27 mouse cellular contexts compared by ENCODE assay signal in the genomic region with DNA sequence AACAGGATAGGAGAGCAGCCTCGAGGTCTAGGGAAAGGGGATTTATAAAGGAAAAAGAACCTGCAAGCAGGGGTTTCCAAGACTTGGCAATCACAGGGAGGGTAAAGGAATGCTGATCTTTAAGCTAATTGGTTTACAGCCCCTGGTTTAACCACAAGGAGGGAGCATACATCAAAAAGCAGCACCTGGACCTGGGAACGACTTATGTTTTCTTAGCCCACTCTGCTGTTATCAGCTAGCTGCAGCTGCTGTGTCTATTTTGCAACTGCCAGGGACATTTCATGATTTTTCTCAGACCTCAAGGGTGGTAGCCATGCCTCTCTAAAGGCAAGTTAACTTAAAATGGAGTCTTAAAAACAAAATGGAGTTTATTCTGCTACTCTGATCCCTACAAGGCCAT. TPM values are rescaled to one million over a fixed set of nuclear protein-coding genes. Genes with fewer than 3 reads are reported as not detected.
"Had no signal": no experiment of that assay in that cellular context is flagged by ENCODE, and none has a peak within 500 bp of the region (broad histone marks: within the 10 kb centered on the region; RNA-seq: fewer than 3 reads in every experiment).

No protein-coding gene starts in this region.

- H3K4me2 ChIP-seq: liver, embryonic 13.5 days; lung, embryonic 15.5 days; midbrain, embryonic 12.5 days; neural tube, embryonic 13.5 days; neural tube, embryonic 15.5 days had no signal

- H3K27me3 ChIP-seq: liver, embryonic 13.5 days; lung, embryonic 15.5 days; megakaryocyte, embryonic 14.5 days; midbrain, embryonic 12.5 days; neural tube, embryonic 13.5 days; neural tube, embryonic 15.5 days had no signal

- H3K4me3 ChIP-seq: liver, embryonic 13.5 days; lung, embryonic 15.5 days; megakaryocyte, embryonic 14.5 days; midbrain, embryonic 10.5 days; midbrain, embryonic 12.5 days; neural tube, embryonic 13.5 days; neural tube, embryonic 15.5 days had no signal

- H3K9me3 ChIP-seq: liver, embryonic 13.5 days; lung, embryonic 15.5 days; megakaryocyte, embryonic 14.5 days; midbrain, embryonic 10.5 days; midbrain, embryonic 12.5 days; neural tube, embryonic 13.5 days; neural tube, embryonic 15.5 days had no signal

- H3K4me1 ChIP-seq: liver, embryonic 13.5 days; lung, embryonic 15.5 days; midbrain, embryonic 10.5 days; midbrain, embryonic 12.5 days; neural tube, embryonic 13.5 days; neural tube, embryonic 15.5 days had no signal

- H3K36me3 ChIP-seq: liver, embryonic 13.5 days; lung, embryonic 15.5 days; midbrain, embryonic 10.5 days; midbrain, embryonic 12.5 days; neural tube, embryonic 13.5 days; neural tube, embryonic 15.5 days had no signal

- ATAC-seq: lung, postnatal 0 days had no signal

- H3K9ac ChIP-seq: liver, embryonic 13.5 days; lung, embryonic 15.5 days; midbrain, embryonic 12.5 days; neural tube, embryonic 13.5 days; neural tube, embryonic 15.5 days had no signal

- H3K27ac ChIP-seq: liver, embryonic 13.5 days; lung, embryonic 15.5 days; midbrain, embryonic 10.5 days; midbrain, embryonic 12.5 days; neural tube, embryonic 13.5 days; neural tube, embryonic 15.5 days had no signal

- DNase-seq: liver, embryonic 13.5 days; lung, adult 2 months; lung, postnatal 4 days; midbrain, embryonic 14.5 days; retina, postnatal 1 day; right cerebral cortex, adult 18-20 months; right cerebral cortex, postnatal 25 days; right cerebral cortex, postnatal 4 days; spleen, adult 18-20 months; thymus, adult 18-20 months; thymus, postnatal 14 days; thymus, postnatal 36 days had no signal

RNA-seq across cellular contexts. Expression of a gene that starts 5.3 kb away (rescaled TPM):
- polyA plus RNA-seq: midbrain, embryonic 12.5 days; midbrain, embryonic 14.5 days; midbrain, postnatal 0 days had no signal

RNA-seq across cellular contexts. Expression of a gene that starts 24.8 kb away (rescaled TPM):
- total RNA-seq: midbrain, postnatal 0 days; monocyte, adult 5-6 weeks had no signal
- polyA plus RNA-seq: liver, embryonic 13.5 days; liver, embryonic 16.5 days; lung, adult 2 months; lung, embryonic 15.5 days; lung, postnatal 0 days; midbrain, embryonic 12.5 days; midbrain, embryonic 14.5 days; midbrain, postnatal 0 days; neural tube, embryonic 11.5 days; neural tube, embryonic 13.5 days; neural tube, embryonic 15.5 days; small intestine, adult 2 months; stomach, embryonic 14.5 days; stomach, embryonic 16.5 days; thymus, postnatal 0 days had no signal

RNA-seq across cellular contexts. Expression of a gene that starts 34.2 kb away (rescaled TPM):
- total RNA-seq: midbrain, postnatal 0 days had no signal
- polyA plus RNA-seq: midbrain, embryonic 10.5 days; midbrain, embryonic 12.5 days; midbrain, embryonic 14.5 days; neural tube, embryonic 11.5 days; neural tube, embryonic 13.5 days; neural tube, embryonic 15.5 days had no signal

RNA-seq across cellular contexts. Expression of a gene that starts 37.9 kb away (rescaled TPM):
- total RNA-seq: midbrain, postnatal 0 days; monocyte, adult 5-6 weeks had no signal
- polyA plus RNA-seq: liver, embryonic 13.5 days; liver, embryonic 16.5 days; lung, adult 2 months; lung, embryonic 15.5 days; midbrain, embryonic 10.5 days; midbrain, embryonic 12.5 days; midbrain, embryonic 14.5 days; midbrain, postnatal 0 days; neural tube, embryonic 11.5 days; neural tube, embryonic 13.5 days; neural tube, embryonic 15.5 days; small intestine, adult 2 months; stomach, embryonic 14.5 days; stomach, embryonic 16.5 days; thymus, postnatal 0 days had no signal
